In the genomic region with DNA sequence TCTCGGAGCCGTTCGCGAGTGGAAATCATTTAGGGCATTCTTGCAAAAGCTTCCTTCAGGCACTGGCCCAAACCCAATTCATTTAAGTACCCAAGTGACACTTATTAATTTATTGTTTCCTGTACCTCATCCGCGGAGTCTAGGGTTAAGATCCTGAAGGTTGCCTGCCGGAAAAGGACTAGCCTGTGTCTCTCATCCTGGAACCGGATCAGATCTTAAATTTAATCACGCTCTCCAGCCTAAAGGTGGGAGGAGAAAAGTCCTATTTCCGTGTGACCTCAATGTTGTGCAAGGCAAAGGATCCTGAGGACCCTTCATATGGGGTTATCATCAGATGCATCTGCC, we compare ENCODE assay signal across 12 mouse cellular contexts. TPM values are rescaled to one million over a fixed set of nuclear protein-coding genes. Genes with fewer than 3 reads are reported as not detected.
DNase-seq lines count a peak whose midpoint lies in the region; ATAC-seq and TF ChIP-seq lines count a peak whose summit lies in the region.
"Had no signal": no experiment of that assay in that cellular context is flagged by ENCODE, and none has a peak within 500 bp of the region (broad histone marks: within the 10 kb centered on the region; RNA-seq: fewer than 3 reads in every experiment).

No protein-coding gene starts in this region.

- peaks cover 9% of the 10 kb centered on the region for H3K4me1 ChIP-seq in heart, embryonic 13.5 days
- H3K4me1 ChIP-seq in ES-Bruce4 (ENCODE audit: control insufficient read depth, insufficient read depth, low read length), result no peaks in the 10 kb centered on the region
- H3K4me1 ChIP-seq in hindbrain, embryonic 11.5 days (replicated peaks; ENCODE audit: control insufficient read depth, insufficient read depth, low read length), result no peaks in the 10 kb centered on the region; the same call in 1 of the 2 replicates
- peaks cover 18% of the 10 kb centered on the region for H3K4me1 ChIP-seq in midbrain, embryonic 10.5 days

- no peak for TF ChIP-seq EP300 in ES-Bruce4 (IDR thresholded peaks at IDR 0.05; ENCODE audit: insufficient read depth, low read depth, low read length)

- 14% methylated on average over 10 of the region's 10 CpGs for WGBS in heart, embryonic 13.5 days
- 19% methylated on average over 10 of the region's 10 CpGs for WGBS in hindbrain, embryonic 11.5 days
- 22% methylated on average over 10 of the region's 10 CpGs for WGBS in midbrain, embryonic 10.5 days

- H3K4me2 ChIP-seq in heart, embryonic 13.5 days, result peak overlapping the region; percentile 86
- peak overlapping the region; percentile 91 for H3K4me2 ChIP-seq in hindbrain, embryonic 11.5 days (replicated peaks; ENCODE audit: low read depth, low read length)

- H3K9ac ChIP-seq in heart, embryonic 13.5 days, result no peak overlapping the region
- H3K9ac ChIP-seq in ES-Bruce4 (ENCODE audit: low read depth, poor library complexity, severe bottlenecking), result no peak overlapping the region
- no peak overlapping the region for H3K9ac ChIP-seq in hindbrain, embryonic 11.5 days (ENCODE audit: low read depth, low read length)

- H3K27me3 ChIP-seq in heart, embryonic 13.5 days (replicated peaks), result peaks cover 66% of the 10 kb centered on the region
- H3K27me3 ChIP-seq in ES-Bruce4 (ENCODE audit: control insufficient read depth, insufficient read depth, low read length, poor library complexity, severe bottlenecking), result no peaks in the 10 kb centered on the region
- peaks cover 54% of the 10 kb centered on the region for H3K27me3 ChIP-seq in hindbrain, embryonic 11.5 days (ENCODE audit: control insufficient read depth, insufficient read depth, low read length)
- H3K27me3 ChIP-seq in midbrain, embryonic 10.5 days (ENCODE audit: low read depth, poor library complexity, severe bottlenecking), result peaks cover 76% of the 10 kb centered on the region

- no peak for DNase-seq in heart, postnatal 25 days (ENCODE audit: low spot score)
- no peak for DNase-seq in hindbrain, embryonic 11.5 days (ENCODE audit: low spot score)
- no peak for DNase-seq in midbrain, embryonic 10.5 days (ENCODE audit: low spot score)
- no peak for DNase-seq in gastrocnemius, postnatal 10 days
- no peak for DNase-seq in left cerebral cortex, postnatal 14 days (ENCODE audit: low spot score in 2 of 2)
- no peak for DNase-seq in cerebellum, postnatal 4 days (ENCODE audit: low spot score in 2 of 2)
- DNase-seq: adrenal gland, adult 8-10 months; kidney, adult 11 months had no signal

- no peak for TF ChIP-seq POLR2A in ES-Bruce4 (IDR thresholded peaks at IDR 0.05; ENCODE audit: insufficient read depth, low read length)

- intact Hi-C loops in heart, postnatal 25 days (cut with DNase I), result no loop called here
- intact Hi-C loops in left cerebral cortex, postnatal 14 days (cut with DNase I), result no loop called here

- H3K9me3 ChIP-seq in heart, embryonic 13.5 days, result no peaks in the 10 kb centered on the region
- H3K9me3 ChIP-seq in ES-Bruce4 (replicated peaks; ENCODE audit: control insufficient read depth, insufficient read depth, low read length, poor library complexity, severe bottlenecking), result no peaks in the 10 kb centered on the region
- no peaks in the 10 kb centered on the region for H3K9me3 ChIP-seq in hindbrain, embryonic 11.5 days (ENCODE audit: control insufficient read depth, low read length)
- no peaks in the 10 kb centered on the region for H3K9me3 ChIP-seq in midbrain, embryonic 10.5 days (replicated peaks)

- no peak overlapping the region for H3K27ac ChIP-seq in heart, embryonic 13.5 days (replicated peaks)
- no peak overlapping the region for H3K27ac ChIP-seq in ES-Bruce4 (ENCODE audit: insufficient read depth, low read length)
- no peak overlapping the region for H3K27ac ChIP-seq in hindbrain, embryonic 11.5 days (ENCODE audit: low read depth, low read length)
- peak overlapping the region; percentile 71; the same call in 1 of the 2 replicates for H3K27ac ChIP-seq in midbrain, embryonic 10.5 days (replicated peaks)
- H3K27ac ChIP-seq: macrophage had no signal

- no peak for ATAC-seq in heart, embryonic 13.5 days (ENCODE audit: extremely low read depth, insufficient number of reproducible peaks, low FRiP score, low TSS enrichment)
- no peak; the same call in 1 of the 2 replicates for ATAC-seq in hindbrain, embryonic 11.5 days (ENCODE audit: low FRiP score)

- no peaks in the 10 kb centered on the region for H3K36me3 ChIP-seq in heart, embryonic 13.5 days
- H3K36me3 ChIP-seq in ES-Bruce4 (ENCODE audit: control insufficient read depth, insufficient read depth, low read length, poor library complexity, severe bottlenecking), result no peaks in the 10 kb centered on the region
- H3K36me3 ChIP-seq in hindbrain, embryonic 11.5 days (ENCODE audit: control insufficient read depth, insufficient read depth, low read length), result no peaks in the 10 kb centered on the region
- H3K36me3 ChIP-seq in midbrain, embryonic 10.5 days, result no peaks in the 10 kb centered on the region

- no peak for TF ChIP-seq CTCF in ES-Bruce4 (IDR thresholded peaks at IDR 0.05; ENCODE audit: low read depth, low read length)

- H3K4me3 ChIP-seq in heart, embryonic 13.5 days, result peak overlapping the region; percentile 56
- H3K4me3 ChIP-seq in ES-Bruce4 (ENCODE audit: low read depth, low read length), result peak overlapping the region; percentile 59
- H3K4me3 ChIP-seq in hindbrain, embryonic 11.5 days (ENCODE audit: low read depth, low read length), result peak overlapping the region; percentile 44
- H3K4me3 ChIP-seq in midbrain, embryonic 10.5 days, result peak overlapping the region; percentile 71

RNA-seq across cellular contexts. Expression of gene Gpr12, which starts 0.2 kb away (rescaled TPM):
- not detected in 2 replicates for polyA plus RNA-seq in heart, embryonic 13.5 days (2015; fragmentation: Nextera tagmentation; extraction: Ambion mirVana)
- total RNA-seq in heart, postnatal 25 days (2021), result under 1 TPM in 1 of 2 experiments, not detected in 1; 0.11 TPM
- not detected in 2 replicates for polyA plus RNA-seq in ES-Bruce4 (2011; ENCODE audit: insufficient read depth, insufficient read length, low read depth, missing spikeins)
- 0.14 and 0.38 TPM in 2 replicates for polyA plus RNA-seq in hindbrain, embryonic 11.5 days (2014; fragmentation: Nextera tagmentation; extraction: Ambion mirVana)
- 0.12 and 0.20 TPM in 2 replicates for polyA plus RNA-seq in midbrain, embryonic 10.5 days (2016; fragmentation: Nextera tagmentation; extraction: Ambion mirVana)
- under 1 TPM in 1 of 2 experiments, not detected in 1; 0.36 TPM for total RNA-seq in gastrocnemius, postnatal 10 days (2021)
- 10 to 100 TPM; 41.5 to 50.8 TPM for total RNA-seq in left cerebral cortex, postnatal 14 days (2021)
- polyA plus RNA-seq: macrophage; small intestine, adult 2 months had no signal

RNA-seq across cellular contexts. Expression of gene Gm3415, which starts 29.3 kb away (rescaled TPM):
- polyA plus RNA-seq in heart, embryonic 13.5 days (2015; fragmentation: Nextera tagmentation; extraction: Ambion mirVana), result not detected in 2 replicates
- total RNA-seq in heart, postnatal 25 days (2021), result not detected
- not detected in 2 replicates for polyA plus RNA-seq in ES-Bruce4 (2011; ENCODE audit: insufficient read depth, insufficient read length, low read depth, missing spikeins)
- polyA plus RNA-seq in hindbrain, embryonic 11.5 days (2014; fragmentation: Nextera tagmentation; extraction: Ambion mirVana), result not detected in 2 replicates
- polyA plus RNA-seq in midbrain, embryonic 10.5 days (2016; fragmentation: Nextera tagmentation; extraction: Ambion mirVana), result not detected in 2 replicates
- total RNA-seq in gastrocnemius, postnatal 10 days (2021), result not detected
- total RNA-seq in left cerebral cortex, postnatal 14 days (2021), result not detected
- total RNA-seq: adrenal gland, adult 8-10 months had no signal
- polyA plus RNA-seq: macrophage; small intestine, adult 2 months had no signal

RNA-seq across cellular contexts. Expression of gene Gm3409, which starts 47.8 kb away (rescaled TPM):
- polyA plus RNA-seq in heart, embryonic 13.5 days (2015; fragmentation: Nextera tagmentation; extraction: Ambion mirVana), result not detected in 2 replicates
- total RNA-seq in heart, postnatal 25 days (2021), result not detected
- polyA plus RNA-seq in ES-Bruce4 (2011; ENCODE audit: insufficient read depth, insufficient read length, low read depth, missing spikeins), result not detected in 2 replicates
- polyA plus RNA-seq in hindbrain, embryonic 11.5 days (2014; fragmentation: Nextera tagmentation; extraction: Ambion mirVana), result not detected in 2 replicates
- not detected in 2 replicates for polyA plus RNA-seq in midbrain, embryonic 10.5 days (2016; fragmentation: Nextera tagmentation; extraction: Ambion mirVana)
- not detected for total RNA-seq in gastrocnemius, postnatal 10 days (2021)
- total RNA-seq in left cerebral cortex, postnatal 14 days (2021), result not detected
- total RNA-seq: adrenal gland, adult 8-10 months had no signal
- polyA plus RNA-seq: macrophage; small intestine, adult 2 months had no signal

RNA-seq across cellular contexts. Expression of gene Gm3404, which starts 59.7 kb away (rescaled TPM):
- polyA plus RNA-seq in heart, embryonic 13.5 days (2015; fragmentation: Nextera tagmentation; extraction: Ambion mirVana), result not detected in 2 replicates
- total RNA-seq in heart, postnatal 25 days (2021), result not detected
- polyA plus RNA-seq in ES-Bruce4 (2011; ENCODE audit: insufficient read depth, insufficient read length, low read depth, missing spikeins), result not detected in 2 replicates
- not detected in 2 replicates for polyA plus RNA-seq in hindbrain, embryonic 11.5 days (2014; fragmentation: Nextera tagmentation; extraction: Ambion mirVana)
- polyA plus RNA-seq in midbrain, embryonic 10.5 days (2016; fragmentation: Nextera tagmentation; extraction: Ambion mirVana), result not detected in 2 replicates
- not detected for total RNA-seq in gastrocnemius, postnatal 10 days (2021)
- total RNA-seq in left cerebral cortex, postnatal 14 days (2021), result not detected
- total RNA-seq: adrenal gland, adult 8-10 months had no signal
- polyA plus RNA-seq: macrophage; small intestine, adult 2 months had no signal
